Mouse (Mus musculus) liver, postnatal 0 days (tissue): ENCODE data around the gene Naxd.

ENCODE experiments used
- CTCF ChIP-seq: sonication (generic); IDR thresholded peaks from 2 replicates; pipeline ENCODE4 v1.5.1; 2016; ENCODE audit warnings: antibody characterized with exemption, low read depth
- EP300 ChIP-seq: IDR thresholded peaks from 2 replicates; pipeline ENCODE4 v1.6.1; 2016; ENCODE audit warnings: antibody characterized with exemption, low read depth, mild to moderate bottlenecking

DNA sequence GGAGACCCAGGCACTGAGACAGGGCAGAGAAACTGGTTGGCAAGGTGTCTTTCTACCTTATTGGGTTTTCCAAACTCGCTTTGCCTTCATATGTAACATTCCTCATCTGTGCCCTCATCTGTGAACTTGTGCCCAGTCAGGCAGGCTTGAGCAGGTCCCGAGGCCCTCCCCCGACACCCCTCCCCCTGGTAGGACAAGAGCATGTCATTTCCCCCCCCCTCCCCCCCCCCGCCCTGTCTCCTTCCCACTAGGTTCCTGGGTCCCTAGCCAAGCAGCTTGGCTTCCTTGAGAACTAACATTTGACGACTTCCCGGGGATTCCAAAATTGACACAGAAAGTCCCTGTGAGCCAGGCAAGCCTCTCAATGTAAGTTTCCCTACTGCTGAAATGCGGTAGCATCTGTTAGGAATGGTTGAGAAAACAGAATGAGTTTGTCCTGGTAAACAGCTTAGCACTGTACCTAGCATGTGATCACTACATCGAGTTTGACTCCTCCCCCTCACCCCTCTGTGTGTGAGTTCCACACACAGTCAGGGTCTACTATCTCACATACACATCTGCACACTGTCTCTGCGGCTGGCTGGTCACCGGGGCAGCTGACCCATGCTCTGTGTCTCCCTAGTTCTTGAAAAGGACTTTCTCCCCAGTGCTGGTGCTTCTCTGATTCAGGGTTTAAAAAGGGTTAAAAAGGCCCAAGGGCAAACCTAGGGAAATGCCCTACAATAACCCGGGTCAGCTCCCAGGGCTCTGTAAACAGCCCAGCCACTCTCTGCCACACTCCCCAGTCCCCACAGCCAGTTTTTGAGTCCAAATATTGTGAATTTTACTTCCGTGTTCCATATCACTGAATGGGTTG lies 39.1 kb upstream of the Naxd start:
- TF ChIP-seq CTCF (no peak), EP300 (no peak)
